Mouse (Mus musculus): ENCODE results near the gene Shroom3.

Shroom3 gene

GRCm38 (mm10) chr5:92969926-92970325 lies 286.7 kb downstream of the Shroom3 start:
- DNase-seq (ENCODE audit: low read depth) = no peak

DNA sequence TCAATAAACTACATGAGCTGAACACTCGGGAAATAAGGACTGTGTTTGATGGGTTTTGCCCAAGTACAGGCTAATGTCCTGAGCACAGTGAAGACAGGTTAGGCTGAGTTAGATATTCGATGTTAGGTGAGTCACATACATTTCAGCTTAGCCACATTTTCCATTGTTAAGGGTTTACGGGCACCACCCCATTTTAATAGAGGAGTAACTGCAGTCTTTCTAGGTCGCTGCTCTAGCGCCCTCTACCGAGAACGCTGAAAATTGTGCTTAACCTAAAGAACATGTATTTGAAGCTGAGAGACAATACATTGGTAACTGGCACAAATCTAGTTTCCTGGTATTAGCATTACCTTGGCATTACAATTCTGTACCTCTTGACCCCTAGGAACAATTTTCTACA lies 287.2 kb downstream of the Shroom3 start:
- peak; percentile 52 for DNase-seq (ENCODE audit: low read depth)

DNA sequence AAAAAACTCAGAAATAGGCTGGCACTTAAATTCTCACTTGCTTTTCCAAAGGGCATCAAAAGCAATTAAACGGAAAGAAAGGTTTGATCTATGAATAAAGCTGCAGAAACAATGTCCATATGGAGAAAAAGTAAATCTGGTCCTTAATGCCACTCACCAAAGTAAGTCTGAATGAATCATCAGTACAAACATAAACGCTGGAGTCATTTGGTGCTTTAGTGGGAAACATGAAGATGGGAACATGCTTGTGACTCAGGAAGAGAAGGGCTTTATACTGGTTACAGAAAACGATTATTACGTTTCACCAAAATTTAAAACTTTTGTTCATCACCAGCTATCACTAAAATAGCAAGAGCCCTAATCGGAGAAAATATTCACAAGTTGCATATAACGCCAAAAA lies 297.2 kb downstream of the Shroom3 start:
- no peak for DNase-seq (ENCODE audit: low read depth)

GRCm38 (mm10) chr5:92980862-92981261 lies 297.6 kb downstream of the Shroom3 start:
- DNase-seq (ENCODE audit: low read depth) = no peak

DNA sequence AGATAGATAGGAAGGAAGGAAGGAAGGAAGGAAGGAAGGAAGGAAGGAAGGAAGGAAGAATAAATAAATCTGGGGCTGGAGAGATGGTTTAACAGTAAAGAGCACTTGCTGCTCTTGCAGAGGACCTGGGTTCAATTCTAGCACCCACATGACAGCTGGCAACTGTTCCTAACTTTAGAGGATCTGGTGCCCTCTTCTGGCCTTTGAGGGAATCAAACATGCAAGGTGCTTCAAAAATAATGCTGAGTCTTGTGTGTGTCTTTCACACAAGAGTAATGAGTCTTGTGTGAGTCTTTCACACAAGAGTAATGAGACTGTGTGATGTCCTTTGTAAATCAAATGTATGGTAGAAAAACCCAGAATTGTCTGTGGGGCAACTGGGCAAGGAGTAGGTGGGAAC lies 299.4 kb downstream of the Shroom3 start:
- peak; percentile 31 for DNase-seq (ENCODE audit: low read depth)

GRCm38 (mm10) chr5:92983942-92984341 lies 300.7 kb downstream of the Shroom3 start:
- DNase-seq (ENCODE audit: low read depth) = peak; percentile 38

DNA sequence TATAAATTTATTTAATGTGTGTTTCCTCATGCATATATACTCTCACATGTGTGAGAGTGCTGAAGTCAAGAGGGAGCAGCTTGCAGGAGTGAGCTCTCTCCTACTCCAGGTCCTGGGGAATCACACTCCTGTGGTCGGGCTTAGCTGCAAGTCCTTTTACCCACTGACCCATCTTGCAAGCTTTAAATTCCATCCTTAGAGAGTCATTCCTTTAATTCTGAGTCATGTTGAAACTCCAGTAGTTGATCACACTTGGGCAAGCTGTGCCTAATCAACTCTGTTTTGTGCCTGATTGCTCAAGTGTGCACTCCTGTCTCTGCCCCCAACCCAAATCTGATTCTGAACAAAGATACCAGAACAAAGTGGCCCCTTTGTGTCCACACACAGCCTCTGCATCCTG lies 301.5 kb downstream of the Shroom3 start:
- DNase-seq (ENCODE audit: low read depth) = no peak

DNA sequence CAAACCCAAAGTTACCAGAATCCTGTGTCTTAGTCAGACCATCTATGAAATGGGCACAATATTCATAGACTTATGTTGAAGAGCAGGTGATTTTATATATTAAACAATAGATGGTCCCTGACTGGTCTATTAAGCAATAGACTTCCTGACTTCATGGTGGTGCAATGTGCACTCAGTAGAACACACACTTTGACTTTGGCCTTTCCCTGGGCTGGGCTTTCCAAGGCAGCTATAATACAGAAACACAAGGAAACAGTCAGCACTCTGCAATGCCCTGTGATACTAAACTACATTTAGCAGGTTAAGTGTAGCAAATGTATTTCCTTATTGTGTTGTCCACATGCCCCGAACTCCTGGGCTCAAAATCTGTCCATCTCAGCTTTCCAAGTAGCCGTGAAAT lies 302.2 kb downstream of the Shroom3 start:
- no peak for DNase-seq (ENCODE audit: low read depth)

- DNase-seq (ENCODE audit: low read depth) = no peak
Measured at GRCm38 (mm10) chr5:92986651-92987610, 303.7 kb downstream of the Shroom3 start.

- DNase-seq (ENCODE audit: low read depth) = no peak
Measured at GRCm38 (mm10) chr5:92987891-92988768, 304.9 kb downstream of the Shroom3 start.

DNA sequence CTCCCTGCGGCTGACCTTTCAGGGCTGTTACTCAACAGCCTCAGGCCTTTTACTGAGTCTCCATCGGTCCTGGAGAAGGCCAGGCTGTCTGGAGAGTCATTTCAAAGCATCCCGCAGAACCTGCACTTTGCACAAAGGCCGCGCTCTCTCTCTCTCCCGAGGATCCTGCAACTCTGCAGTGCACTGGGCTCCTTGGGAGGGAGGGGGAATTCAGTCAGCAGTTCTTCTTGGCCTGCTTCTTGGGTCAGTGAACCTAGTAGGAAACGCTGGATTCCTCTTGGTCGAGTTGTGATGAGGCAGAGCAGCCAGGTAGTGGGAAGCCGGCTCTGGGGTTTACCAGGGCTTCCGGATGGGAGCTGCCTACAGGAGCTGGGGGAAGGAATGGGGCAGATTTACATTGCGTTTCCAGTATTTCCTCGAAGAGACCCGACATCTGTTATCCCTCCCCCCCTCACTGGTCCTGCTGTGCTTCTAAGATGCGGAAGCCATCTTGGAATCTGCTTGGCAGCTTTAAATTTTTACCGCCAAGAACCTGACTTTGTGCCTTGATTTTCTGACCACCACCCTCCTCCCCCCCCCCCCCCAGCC lies 305.6 kb downstream of the Shroom3 start:
- no peak for DNase-seq (ENCODE audit: low read depth)

- DNase-seq (ENCODE audit: low read depth) = no peak
Measured at GRCm38 (mm10) chr5:92992106-92992505, 308.9 kb downstream of the Shroom3 start.

DNA sequence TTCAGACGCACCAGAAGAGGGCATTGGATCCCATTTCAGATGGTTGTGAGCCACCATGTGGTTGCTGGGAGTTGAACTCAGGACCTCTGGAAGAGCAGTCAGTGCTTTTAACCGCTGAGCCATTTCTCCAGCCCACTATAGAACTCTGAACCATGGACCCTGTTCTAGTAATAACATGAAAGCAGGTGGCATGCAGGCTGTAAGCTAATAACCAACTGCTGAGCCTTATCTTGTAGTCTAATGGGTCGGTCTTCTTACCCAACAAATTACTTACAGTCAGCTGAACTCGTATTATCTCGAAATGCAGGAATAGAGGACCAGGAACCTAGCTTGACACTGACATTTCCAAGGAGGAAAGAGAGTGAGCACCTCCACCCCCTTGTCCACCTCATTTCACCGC lies 311.1 kb downstream of the Shroom3 start:
- DNase-seq (ENCODE audit: low read depth) = no peak

DNA sequence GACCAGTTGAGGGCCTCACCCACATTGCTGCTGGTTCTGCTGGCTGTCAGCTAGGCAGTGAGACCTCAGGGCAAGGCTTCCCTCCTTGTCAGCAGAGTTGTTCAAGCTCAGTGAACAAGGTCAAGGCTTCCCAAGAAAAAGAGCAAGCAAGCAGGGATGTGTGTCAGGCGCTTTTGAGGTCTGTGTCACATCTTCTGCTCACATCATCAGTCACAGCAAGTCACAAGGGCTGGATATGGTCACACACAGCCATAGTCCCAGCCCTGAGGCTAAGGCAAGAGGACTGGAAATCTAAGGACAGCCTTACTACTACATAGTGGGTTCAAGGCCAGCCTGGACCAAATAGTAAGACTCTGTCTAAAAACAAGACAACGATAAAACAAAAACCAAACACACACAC lies 311.6 kb downstream of the Shroom3 start:
- no peak for DNase-seq (ENCODE audit: low read depth)

DNA sequence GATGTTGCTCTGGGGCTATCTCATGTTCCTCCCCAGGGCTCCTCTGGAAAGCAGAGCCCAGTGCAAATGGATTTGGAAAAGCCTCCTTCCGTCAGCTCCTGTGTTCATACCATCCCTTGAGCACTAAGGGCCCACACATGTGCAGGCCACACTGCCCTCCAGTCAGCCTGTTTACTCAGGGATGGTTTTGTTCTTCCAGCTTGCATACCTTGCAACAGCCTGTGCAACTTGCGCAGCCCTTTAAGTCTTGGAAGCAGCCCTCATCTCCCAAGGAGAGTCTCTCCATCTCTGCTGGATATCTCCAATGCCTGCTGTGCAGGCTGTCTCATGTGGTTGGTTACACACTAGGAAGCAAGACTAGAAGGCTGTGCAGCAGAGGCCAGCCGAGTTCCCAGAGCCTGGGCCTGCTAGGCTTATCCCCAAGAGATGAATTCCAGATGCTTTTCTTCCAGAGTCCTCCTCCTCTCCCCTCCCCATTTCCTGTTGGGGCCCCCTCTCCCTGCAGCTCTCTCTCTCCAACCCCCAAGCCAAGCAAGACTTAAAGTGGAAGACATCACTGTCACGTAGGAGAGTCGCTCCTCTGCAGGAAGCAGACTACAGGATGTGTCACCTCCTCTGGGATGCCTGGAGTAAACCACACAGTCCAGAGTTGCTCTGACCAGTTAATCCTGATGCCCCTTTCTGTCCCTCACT lies 314.3 kb downstream of the Shroom3 start:
- no peak for DNase-seq (ENCODE audit: low read depth)

GRCm38 (mm10) chr5:92998494-92999016 lies 315.3 kb downstream of the Shroom3 start:
- no peak for DNase-seq (ENCODE audit: low read depth)

GRCm38 (mm10) chr5:93000060-93000459 lies 316.8 kb downstream of the Shroom3 start:
- no peak for DNase-seq (ENCODE audit: low read depth)

GRCm38 (mm10) chr5:93000774-93001757 lies 317.8 kb downstream of the Shroom3 start:
- DNase-seq (ENCODE audit: low read depth) = no peak

DNA sequence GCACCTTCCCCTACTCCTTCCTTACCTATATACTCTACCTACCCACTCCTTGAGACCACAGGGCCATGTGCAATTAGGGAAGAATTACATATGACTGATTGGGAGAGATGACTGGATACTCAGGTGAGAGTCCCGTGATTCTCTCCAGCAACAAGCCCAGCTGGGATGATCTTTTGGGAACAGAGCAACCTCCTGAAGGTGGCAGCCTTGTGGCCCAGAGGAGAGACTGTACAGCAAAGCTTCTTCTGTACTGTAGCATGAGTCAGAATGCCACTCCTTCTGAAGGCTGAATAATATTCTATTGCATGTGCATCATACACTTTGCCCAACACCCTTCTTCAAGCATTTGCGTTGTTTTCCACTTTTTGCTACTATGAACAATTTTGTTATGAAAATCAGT lies 319.4 kb downstream of the Shroom3 start:
- DNase-seq (ENCODE audit: low read depth) = no peak

DNA sequence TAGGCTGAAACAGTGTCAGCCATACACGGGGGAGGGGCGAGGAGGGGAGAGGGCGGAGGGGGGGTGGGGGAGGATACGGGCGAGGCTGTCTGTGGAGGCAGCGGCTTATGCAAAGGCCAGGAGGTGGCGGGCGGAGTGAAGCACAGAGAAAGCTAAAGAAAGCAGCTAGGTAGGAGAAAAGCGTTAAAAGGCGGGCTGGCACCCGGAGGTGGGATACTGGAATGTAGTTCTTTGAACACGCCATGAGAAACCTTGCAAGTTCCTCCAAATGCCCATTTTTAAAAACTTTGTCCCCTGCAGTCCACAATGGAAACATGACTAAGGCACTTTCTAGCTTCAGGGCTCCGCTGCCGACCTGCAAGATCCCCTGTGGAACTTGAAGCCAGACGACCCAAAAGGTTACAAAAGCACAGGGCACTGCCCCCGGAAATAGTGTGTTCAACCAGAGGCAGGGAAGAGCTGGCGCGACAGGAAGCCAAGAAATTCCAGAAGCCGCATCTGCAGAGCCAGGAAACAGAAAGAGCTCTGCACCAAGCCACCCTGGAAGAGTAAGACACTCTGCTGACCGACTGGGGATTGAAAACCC lies 322.1 kb downstream of the Shroom3 start:
- no peak for DNase-seq (ENCODE audit: low read depth)

Data from induced T-regulatory cell, adult 2 months (primary cell).